Mouse (Mus musculus) CD4-positive naive resting alpha-beta T cell, adult 76 days (primary cell): ENCODE data around the gene Ints4. TPM values are rescaled to one million over a fixed set of nuclear protein-coding genes. Genes with fewer than 3 reads are reported as not detected.

Experiments used
- total RNA-seq: library from RNA; stranded (reverse); gene quantifications from one replicate; pipeline ENCODE4 v1.2.4, GENCODE M21; 2023

The Ints4 gene
- total RNA-seq: 35.9 TPM

GRCm38 (mm10) chr7:97480821-97481339 is at the start of gene Ints4:
TSS of gene Ints4 (plus strand) at chr7:97480956.

GRCm38 (mm10) chr7:97451023-97451422 is 29.7 kb upstream of the Ints4 start, which contains the start of gene Kctd14:
TSS of gene Kctd14 (plus strand) at chr7:97451323.

GRCm38 (mm10) chr7:97579067-97579975 is 98.6 kb downstream of the Ints4 start, which contains the start of the genes Aamdc and Rsf1:
TSS of gene Aamdc (minus strand) at chr7:97579497.
TSS of gene Rsf1 (plus strand) at chr7:97579889.

Other genes starting within 250 kb of the Ints4 start
- 6.2 TPM for gene Usp35, start 148.9 kb upstream of the Ints4 start, total RNA-seq
- 0.73 TPM for gene Kctd21, start 148.6 kb upstream of the Ints4 start, total RNA-seq
- 6.9 TPM for gene Alg8, start 109.3 kb upstream of the Ints4 start, total RNA-seq
- 50.6 TPM for gene Ndufc2, start 81.0 kb upstream of the Ints4 start, total RNA-seq
- not detected for gene Thrsp, start 63.2 kb upstream of the Ints4 start, total RNA-seq
- gene Kctd14, start 29.6 kb upstream of the Ints4 start, total RNA-seq: 0.26 TPM
- 18.2 TPM for gene Aamdc, start 98.5 kb downstream of the Ints4 start, total RNA-seq
- gene Rsf1, start 98.9 kb downstream of the Ints4 start, total RNA-seq: 89.7 TPM
- gene Clns1a, start 215.7 kb downstream of the Ints4 start, total RNA-seq: 43.6 TPM